Mouse (Mus musculus): ENCODE results near the gene Nprl2.

- TF ChIP-seq POLR2A (IDR thresholded peaks at IDR 0.05; ENCODE audit: borderline replicate concordance, extremely low read depth, low read depth, low read length) = no peak
- TF ChIP-seq CTCF (IDR thresholded peaks at IDR 0.05; ENCODE audit: insufficient read depth, low read length) = no peak
Measured at GRCm38 (mm10) chr9:107541005-107541404, 1.0 kb upstream of the Nprl2 start.
